Mouse (Mus musculus): ENCODE results near the gene Lemd2. TPM values are rescaled to one million over a fixed set of nuclear protein-coding genes. Genes with fewer than 3 reads are reported as not detected.

Gene Lemd2
- polyA plus RNA-seq, 1 experiment, result 72.1 TPM

DNA sequence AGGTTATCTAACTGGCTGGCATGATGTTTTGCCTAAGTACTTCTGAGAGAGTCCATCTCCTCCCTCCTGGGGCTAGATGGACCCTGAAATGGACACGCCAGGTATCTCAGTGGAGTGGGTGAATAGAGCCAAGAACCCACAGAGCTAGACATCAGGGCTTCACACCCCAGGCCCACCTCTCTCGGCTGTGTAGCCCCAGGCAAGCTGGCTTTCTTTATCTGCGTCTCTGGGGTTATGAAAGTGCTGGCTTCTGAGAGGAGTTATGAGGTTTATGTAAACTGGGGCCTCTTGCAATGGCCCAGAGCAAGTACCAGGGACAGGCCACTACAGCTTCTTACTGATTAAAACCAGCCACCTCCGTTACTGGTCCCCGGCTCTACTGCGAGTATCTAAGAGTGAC lies 49.4 kb downstream of the Lemd2 start:
- TF ChIP-seq MYOD1 (IDR thresholded peaks at IDR 0.05; ENCODE audit: control insufficient read depth in 1 of 3, insufficient read length in 2 of 3, low read depth in 2 of 3) (no peak), POLR2A (IDR thresholded peaks at IDR 0.05; ENCODE audit: insufficient read length, low read depth) (no peak), MYOG (IDR thresholded peaks at IDR 0.05; ENCODE audit: control insufficient read depth in 1 of 3, insufficient read depth in 1 of 3, insufficient read length in 2 of 3, low read depth in 2 of 3) (no peak), MAX (IDR thresholded peaks at IDR 0.05; ENCODE audit: low read depth) (no peak), TCF3 (IDR thresholded peaks at IDR 0.05; ENCODE audit: insufficient read length, low read depth) (no peak), SRF (IDR thresholded peaks at IDR 0.05; ENCODE audit: control insufficient read depth, insufficient read length, low read depth) (no peak), POLR2AphosphoS2 (IDR thresholded peaks at IDR 0.05; ENCODE audit: insufficient read length, low read depth) (no peak), E2F4 (IDR thresholded peaks at IDR 0.05; ENCODE audit: insufficient read depth) (no peak), CEBPB (IDR thresholded peaks at IDR 0.05; ENCODE audit: insufficient read depth, poor library complexity, severe bottlenecking) (no peak), TCF12 (IDR thresholded peaks at IDR 0.05; ENCODE audit: insufficient read depth, poor library complexity, severe bottlenecking) (no peak), USF1 (IDR thresholded peaks at IDR 0.05; ENCODE audit: low read depth) (no peak), REST (IDR thresholded peaks at IDR 0.05; ENCODE audit: insufficient read depth, insufficient read length) (no peak)
- Histone ChIP-seq H3K79me2 (ENCODE audit: control insufficient read depth, insufficient read depth) (no peaks in the 10 kb centered on the region), H3K4me2 (ENCODE audit: low read depth) (peak overlapping the region; percentile 53), H3K36me3 (ENCODE audit: control insufficient read depth, insufficient read depth) (peaks cover 6% of the 10 kb centered on the region), H3K4me3 (no peak overlapping the region), H3ac (ENCODE audit: control insufficient read depth, insufficient read length) (no peak overlapping the region), H3K27me3 (ENCODE audit: control insufficient read depth, insufficient read depth, insufficient read length) (no peaks in the 10 kb centered on the region)

DNA sequence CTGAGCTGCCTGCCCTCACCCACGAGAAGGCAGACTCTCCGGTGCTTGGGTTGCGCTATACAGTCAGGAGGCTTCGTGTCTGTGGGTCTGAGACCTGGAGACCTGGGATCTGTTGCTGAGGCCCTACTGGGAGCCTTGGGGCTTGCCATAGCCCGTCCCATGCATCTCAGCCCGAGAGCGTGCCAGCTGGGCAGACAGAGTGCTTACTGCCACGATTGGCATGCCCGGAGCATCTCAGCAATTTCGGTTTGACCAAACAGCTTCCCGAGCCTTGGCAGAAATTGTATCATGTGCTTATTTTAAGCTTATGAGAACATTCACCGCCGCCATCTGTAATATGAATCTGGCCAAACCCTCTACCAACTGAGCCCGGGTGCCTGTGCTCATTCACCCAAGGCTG lies 50.0 kb downstream of the Lemd2 start:
- no peak overlapping the region for H3K4me3 ChIP-seq
- TF ChIP-seq CEBPB (IDR thresholded peaks at IDR 0.05; ENCODE audit: insufficient read depth, poor library complexity, severe bottlenecking), result no peak
- TF ChIP-seq POLR2A (IDR thresholded peaks at IDR 0.05; ENCODE audit: insufficient read length, low read depth), result peak; percentile 49
- no peak for TF ChIP-seq REST (IDR thresholded peaks at IDR 0.05; ENCODE audit: insufficient read depth, insufficient read length)
- peak in 2 of 3 experiments; percentile 75 to 85 for TF ChIP-seq MYOD1 (IDR thresholded peaks at IDR 0.05; ENCODE audit: control insufficient read depth in 1 of 3, insufficient read length in 2 of 3, low read depth in 2 of 3)
- peak; percentile 43 for TF ChIP-seq TCF3 (IDR thresholded peaks at IDR 0.05; ENCODE audit: insufficient read length, low read depth)
- TF ChIP-seq SRF (IDR thresholded peaks at IDR 0.05; ENCODE audit: control insufficient read depth, insufficient read length, low read depth), result no peak
- peak; percentile 10 for TF ChIP-seq TCF12 (IDR thresholded peaks at IDR 0.05; ENCODE audit: insufficient read depth, poor library complexity, severe bottlenecking)
- TF ChIP-seq MAX (IDR thresholded peaks at IDR 0.05; ENCODE audit: low read depth), result no peak
- no peak for TF ChIP-seq POLR2AphosphoS2 (IDR thresholded peaks at IDR 0.05; ENCODE audit: insufficient read length, low read depth)
- TF ChIP-seq USF1 (IDR thresholded peaks at IDR 0.05; ENCODE audit: low read depth), result no peak
- TF ChIP-seq E2F4 (IDR thresholded peaks at IDR 0.05; ENCODE audit: insufficient read depth), result no peak
- peak in 2 of 3 experiments; percentile 78 to 87 for TF ChIP-seq MYOG (IDR thresholded peaks at IDR 0.05; ENCODE audit: control insufficient read depth in 1 of 3, insufficient read depth in 1 of 3, insufficient read length in 2 of 3, low read depth in 2 of 3)
- no peaks in the 10 kb centered on the region for H3K27me3 ChIP-seq (ENCODE audit: control insufficient read depth, insufficient read depth, insufficient read length)

DNA sequence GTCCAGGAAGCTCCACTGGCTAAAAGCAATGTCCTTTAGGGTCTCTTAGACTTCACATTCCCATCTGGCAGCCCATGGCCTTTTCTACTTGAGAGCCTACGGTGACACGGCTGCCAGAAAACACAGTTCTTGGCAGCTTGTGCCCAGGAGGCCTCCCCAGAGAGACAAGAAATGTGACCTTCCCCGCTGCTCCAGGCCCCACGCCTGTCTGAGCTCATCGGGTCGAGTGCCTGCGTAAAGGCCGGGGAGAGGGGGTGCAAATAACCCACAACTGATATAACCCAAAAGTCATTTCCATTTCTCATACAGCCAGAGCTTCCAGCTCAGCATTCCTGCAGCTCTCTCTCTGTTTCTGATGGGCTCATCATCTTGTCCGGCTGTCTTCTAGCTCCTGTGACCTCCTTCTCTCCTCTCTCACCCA lies 50.5 kb downstream of the Lemd2 start:
- H3K4me2 ChIP-seq (ENCODE audit: low read depth), result peak overlapping the region; percentile 67
- H3K36me3 ChIP-seq (ENCODE audit: control insufficient read depth, insufficient read depth), result peaks cover 6% of the 10 kb centered on the region
- no peak overlapping the region for H3ac ChIP-seq (ENCODE audit: control insufficient read depth, insufficient read length)
- no peak overlapping the region for H3K4me3 ChIP-seq
- H3K27me3 ChIP-seq (ENCODE audit: control insufficient read depth, insufficient read depth, insufficient read length), result no peaks in the 10 kb centered on the region
- TF ChIP-seq MYOG (IDR thresholded peaks at IDR 0.05; ENCODE audit: control insufficient read depth in 1 of 3, insufficient read depth in 1 of 3, insufficient read length in 2 of 3, low read depth in 2 of 3) (peak in 1 of 3 experiments; percentile 41), POLR2A (IDR thresholded peaks at IDR 0.05; ENCODE audit: insufficient read length, low read depth) (no peak)
- no peaks in the 10 kb centered on the region for H3K79me2 ChIP-seq (ENCODE audit: control insufficient read depth, insufficient read depth)

More for the DNA sequence above, 50.0 kb downstream of the Lemd2 start:
- Histone ChIP-seq H3K79me2 (ENCODE audit: control insufficient read depth, insufficient read depth) (no peaks in the 10 kb centered on the region), H3K36me3 (ENCODE audit: control insufficient read depth, insufficient read depth) (peaks cover 6% of the 10 kb centered on the region), H3ac (ENCODE audit: control insufficient read depth, insufficient read length) (no peak overlapping the region), H3K4me2 (ENCODE audit: low read depth) (peak overlapping the region; percentile 67)

DNA sequence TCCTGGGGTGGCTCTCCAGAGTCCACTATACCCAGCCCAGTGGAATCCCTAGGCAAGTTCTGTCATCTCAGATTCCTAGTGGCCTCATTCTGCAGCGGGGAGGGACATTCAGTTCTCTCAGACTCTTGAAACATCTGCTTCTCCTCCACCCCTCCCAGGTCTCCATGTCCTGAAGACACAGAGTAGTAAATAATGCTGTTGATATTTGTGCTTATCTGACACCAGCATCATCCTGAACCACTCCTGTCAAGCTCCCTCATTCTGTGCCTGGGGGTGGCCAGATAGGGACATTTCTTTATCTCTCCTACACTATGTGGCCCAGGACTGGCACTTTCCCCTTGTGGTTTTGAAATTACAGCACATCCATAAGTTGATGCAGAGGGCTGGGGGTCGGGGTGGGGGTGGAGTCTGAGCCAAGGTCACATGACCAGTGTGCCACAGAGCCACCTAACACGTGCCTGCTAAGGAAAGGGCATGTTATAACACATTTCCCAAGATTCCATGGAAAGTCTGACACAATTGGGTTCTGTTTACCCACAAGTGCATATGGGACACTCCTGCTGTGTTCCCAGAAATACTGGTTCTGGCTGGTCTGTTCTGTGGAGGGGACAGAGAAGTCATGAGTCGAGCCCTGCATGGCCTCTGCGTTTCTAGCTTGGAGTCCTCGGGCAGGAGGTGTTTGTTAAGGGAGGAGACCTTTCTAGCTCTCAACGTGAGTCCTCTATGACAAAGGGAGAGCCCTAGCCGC lies 51.1 kb downstream of the Lemd2 start:
- Histone ChIP-seq H3K27me3 (ENCODE audit: control insufficient read depth, insufficient read depth, insufficient read length) (no peaks in the 10 kb centered on the region), H3K36me3 (ENCODE audit: control insufficient read depth, insufficient read depth) (peaks cover 6% of the 10 kb centered on the region), H3ac (ENCODE audit: control insufficient read depth, insufficient read length) (no peak overlapping the region), H3K4me2 (ENCODE audit: low read depth) (peak overlapping the region; percentile 67), H3K4me3 (no peak overlapping the region), H3K79me2 (ENCODE audit: control insufficient read depth, insufficient read depth) (no peaks in the 10 kb centered on the region)
- TF ChIP-seq USF1 (IDR thresholded peaks at IDR 0.05; ENCODE audit: low read depth) (peak; percentile 37), REST (IDR thresholded peaks at IDR 0.05; ENCODE audit: insufficient read depth, insufficient read length) (no peak)

DNA sequence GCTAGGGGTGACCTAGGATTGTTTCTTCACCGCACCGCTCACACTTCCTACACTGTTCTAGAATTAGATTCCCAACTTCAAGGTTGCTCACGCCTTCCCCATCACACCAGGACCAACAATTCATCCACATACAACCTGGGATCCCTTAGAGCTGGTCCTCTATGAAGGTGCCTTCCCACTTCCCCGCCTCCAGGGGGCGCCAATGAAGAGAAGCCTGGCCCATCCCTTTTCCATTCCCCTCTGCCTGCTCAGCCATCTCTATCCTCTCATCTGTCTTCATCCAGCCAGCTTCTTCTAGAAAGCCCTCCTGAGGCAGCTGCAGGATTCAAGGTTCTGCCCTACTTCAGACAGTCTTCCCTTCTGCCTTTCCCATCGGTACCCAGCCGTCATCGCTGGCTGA lies 52.9 kb downstream of the Lemd2 start:
- Histone ChIP-seq H3K36me3 (ENCODE audit: control insufficient read depth, insufficient read depth) (peaks cover 6% of the 10 kb centered on the region), H3K4me2 (ENCODE audit: low read depth) (no peak overlapping the region), H3K79me2 (ENCODE audit: control insufficient read depth, insufficient read depth) (no peaks in the 10 kb centered on the region), H3K27me3 (ENCODE audit: control insufficient read depth, insufficient read depth, insufficient read length) (no peaks in the 10 kb centered on the region), H3ac (ENCODE audit: control insufficient read depth, insufficient read length) (no peak overlapping the region), H3K4me3 (no peak overlapping the region)
- TF ChIP-seq MAX (IDR thresholded peaks at IDR 0.05; ENCODE audit: low read depth) (no peak), CEBPB (IDR thresholded peaks at IDR 0.05; ENCODE audit: insufficient read depth, poor library complexity, severe bottlenecking) (no peak), USF1 (IDR thresholded peaks at IDR 0.05; ENCODE audit: low read depth) (no peak), TCF3 (IDR thresholded peaks at IDR 0.05; ENCODE audit: insufficient read length, low read depth) (no peak)
